Mouse (Mus musculus) embryonic fibroblast, embryonic 13.5 days (primary cell): ENCODE measurements around the gene Akap1. TPM values are rescaled to one million over a fixed set of nuclear protein-coding genes. Genes with fewer than 3 reads are reported as not detected.

Source experiments
- H3K27ac ChIP-seq: 2 replicates; pipeline ENCODE4 v1.5.1; 2012; ENCODE audit warnings: low read length, control low read depth, inconsistent platforms; ENCODE audit not compliant: insufficient read depth
- H3K4me1 ChIP-seq: 2 replicates; pipeline ENCODE4 v1.6.1; 2011; ENCODE audit warnings: low read length; ENCODE audit not compliant: control insufficient read depth, insufficient read depth
- H3K4me3 ChIP-seq: 2 replicates; pipeline ENCODE4 v1.5.1; 2011; ENCODE audit warnings: mild to moderate bottlenecking, control low read depth, low read length; ENCODE audit not compliant: insufficient read depth
- CTCF ChIP-seq: IDR thresholded peaks from 2 replicates; pipeline ENCODE4 v1.5.1; 2011; ENCODE audit warnings: mild to moderate bottlenecking, control low read depth, low read length, moderate library complexity, borderline replicate concordance; ENCODE audit not compliant: insufficient read depth
- POLR2A ChIP-seq: IDR thresholded peaks from 2 replicates; pipeline ENCODE4 v1.6.1; 2011; ENCODE audit warnings: low read depth, mild to moderate bottlenecking, control low read depth, low read length, moderate library complexity
- polyA plus RNA-seq: library from polyadenylated mRNA; stranded (reverse); fragments of >200 nt; gene quantifications from 2 replicates; pipeline ENCODE4 v1.2.4, GENCODE M21; 2011; ENCODE audit warnings: low read depth; ENCODE audit not compliant: missing spikeins, insufficient read length

The Akap1 gene
- polyA plus RNA-seq, 1 experiment = 24.2 TPM

- TF ChIP-seq CTCF (no peak), POLR2A (no peak)
- H3K27ac ChIP-seq = no peak overlapping the region
- no peak overlapping the region for H3K4me3 ChIP-seq
Observed at GRCm38 (mm10) chr11:88878011-88878410, 13.6 kb upstream of the Akap1 start.

DNA sequence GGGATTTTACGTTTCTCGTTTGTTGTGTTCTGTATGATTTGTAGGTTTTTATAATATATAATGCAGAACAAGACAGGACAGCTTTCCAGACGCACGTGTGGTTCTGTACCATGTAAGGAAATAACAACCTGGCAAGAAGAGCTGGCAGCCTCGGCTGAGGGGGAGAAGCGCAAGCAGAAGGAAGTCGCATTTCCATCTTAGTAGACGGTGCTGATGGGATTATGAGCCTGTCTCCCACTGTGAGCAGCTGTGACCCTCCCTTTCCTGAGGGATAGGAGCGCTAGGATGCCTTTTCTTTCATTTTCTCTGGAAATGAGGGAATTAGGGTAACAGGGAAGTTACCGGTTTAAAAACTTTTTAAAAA lies 9.3 kb upstream of the Akap1 start:
- Histone ChIP-seq H3K4me3 (peak overlapping the region; percentile 46), H3K4me1 (no peaks in the 10 kb centered on the region)
- TF ChIP-seq POLR2A (no peak), CTCF (no peak)

More at GRCm38 (mm10) chr11:88878011-88878410, 13.6 kb upstream of the Akap1 start:
- no peaks in the 10 kb centered on the region for H3K4me1 ChIP-seq

GRCm38 (mm10) chr11:88873027-88873666 lies 8.8 kb upstream of the Akap1 start:
- TF ChIP-seq POLR2A = no peak
- TF ChIP-seq CTCF = no peak
- Histone ChIP-seq H3K4me3 (peak overlapping the region; percentile 46), H3K27ac (no peak overlapping the region), H3K4me1 (no peaks in the 10 kb centered on the region)

More for the DNA sequence above, 9.3 kb upstream of the Akap1 start:
- H3K27ac ChIP-seq = no peak overlapping the region

- no peaks in the 10 kb centered on the region for H3K4me1 ChIP-seq
- H3K4me3 ChIP-seq = no peak overlapping the region
- H3K27ac ChIP-seq = no peak overlapping the region
- TF ChIP-seq CTCF = no peak
- TF ChIP-seq POLR2A = no peak
Observed at GRCm38 (mm10) chr11:88869443-88869842, 5.1 kb upstream of the Akap1 start.

DNA sequence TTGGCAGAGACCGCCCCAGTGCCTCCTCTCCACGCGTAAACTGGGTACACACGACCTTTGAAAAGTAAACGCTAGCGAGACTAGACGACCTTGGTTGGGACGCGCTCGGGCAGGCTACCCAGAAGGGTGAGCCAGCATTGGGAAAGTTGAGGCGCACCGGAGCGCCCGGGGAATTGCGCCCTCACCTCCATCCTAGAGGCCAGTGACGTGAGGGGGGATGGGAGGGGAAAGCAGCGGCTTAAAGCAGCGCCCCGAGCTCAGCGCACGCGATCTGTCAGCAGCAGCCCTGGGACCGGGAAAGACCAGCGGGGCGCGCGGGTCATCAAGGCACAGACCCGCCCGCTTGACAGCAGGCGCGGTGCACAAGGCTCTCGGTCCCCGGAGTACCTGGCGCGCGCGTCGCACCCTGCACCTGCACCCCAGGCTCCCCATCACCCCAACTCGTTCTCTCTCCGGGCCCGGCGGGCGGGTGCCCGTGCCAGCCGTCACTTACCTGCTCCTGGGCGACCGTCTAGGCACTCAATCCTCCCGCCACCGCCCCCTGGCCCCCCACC lies 405 bp downstream of the Akap1 start:
- Histone ChIP-seq H3K27ac (peak overlapping the region; percentile 11; the same call in 1 of the 2 replicates), H3K4me3 (peak overlapping the region; percentile 95), H3K4me1 (no peaks in the 10 kb centered on the region; the same call in 1 of the 2 replicates)
- TF ChIP-seq POLR2A = peak; percentile 32; the same call in 1 of the 2 replicates
- no peak for TF ChIP-seq CTCF

- no peaks in the 10 kb centered on the region; the same call in 1 of the 2 replicates for H3K4me1 ChIP-seq
- H3K4me3 ChIP-seq = peak overlapping the region; percentile 95
- peak overlapping the region; percentile 11; the same call in 1 of the 2 replicates for H3K27ac ChIP-seq
- TF ChIP-seq POLR2A (no peak), CTCF (no peak)
Observed at GRCm38 (mm10) chr11:88863071-88863903, 1.1 kb downstream of the Akap1 start.

- peak overlapping the region; percentile 95 for H3K4me3 ChIP-seq
- TF ChIP-seq POLR2A (no peak), CTCF (no peak)
- H3K27ac ChIP-seq = no peak overlapping the region
- H3K4me1 ChIP-seq = peaks cover 2% of the 10 kb centered on the region; the same call in 1 of the 2 replicates
Observed at GRCm38 (mm10) chr11:88862355-88862754, 2.0 kb downstream of the Akap1 start.

DNA sequence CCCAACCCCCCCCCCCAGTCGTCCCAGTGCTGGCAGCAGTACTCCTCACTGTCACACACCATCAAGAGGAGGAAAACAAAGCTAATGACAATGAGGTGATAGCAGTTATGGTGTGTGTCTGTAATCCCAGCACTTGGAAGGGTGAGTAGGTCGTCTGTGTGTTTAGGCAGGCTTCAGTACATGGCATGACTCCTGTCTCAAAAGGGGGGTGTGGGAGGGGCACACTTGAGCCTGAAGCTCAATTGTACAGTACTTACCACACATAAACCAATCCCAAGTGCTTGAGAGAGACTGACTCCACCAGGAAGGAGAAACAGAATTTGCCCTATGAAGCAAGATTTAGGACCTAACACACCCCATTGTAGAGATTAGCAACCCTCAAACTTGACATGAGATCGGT lies 3.3 kb downstream of the Akap1 start:
- TF ChIP-seq CTCF (no peak), POLR2A (no peak)
- Histone ChIP-seq H3K27ac (no peak overlapping the region), H3K4me1 (peaks cover 13% of the 10 kb centered on the region; the same call in 1 of the 2 replicates), H3K4me3 (no peak overlapping the region)

DNA sequence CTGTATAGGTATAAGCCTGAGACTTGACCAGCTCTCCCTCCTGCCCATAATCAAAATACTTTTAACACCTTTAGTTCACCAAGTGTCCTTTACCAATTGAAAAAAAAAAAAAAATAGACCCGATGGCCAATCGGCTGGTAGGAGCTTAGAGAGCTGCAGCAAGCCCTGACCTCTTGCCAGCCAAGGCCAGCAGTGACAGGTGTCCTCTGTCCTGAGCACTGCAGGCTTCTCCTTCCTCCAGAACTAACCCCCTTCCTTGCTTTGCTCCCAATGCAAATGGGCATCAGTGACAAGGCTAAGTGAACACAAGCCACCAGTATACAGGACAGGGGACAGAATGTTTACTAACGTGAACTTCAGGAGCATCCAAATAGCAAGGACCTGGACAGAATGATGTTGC lies 3.7 kb downstream of the Akap1 start:
- Histone ChIP-seq H3K4me1 (peaks cover 17% of the 10 kb centered on the region; the same call in 1 of the 2 replicates), H3K4me3 (no peak overlapping the region), H3K27ac (no peak overlapping the region)
- TF ChIP-seq CTCF (no peak), POLR2A (no peak)
